ENCODE assay signal across 9 mouse cellular contexts in genomic region chr13:119631482-119632155, GRCm38 (mm10). TPM values are rescaled to one million over a fixed set of nuclear protein-coding genes. Genes with fewer than 3 reads are reported as not detected.
DNase-seq lines count a peak whose midpoint lies in the region; ATAC-seq and TF ChIP-seq lines count a peak whose summit lies in the region.
"Had no signal": no experiment of that assay in that cellular context is flagged by ENCODE, and none has a peak within 500 bp of the region (broad histone marks: within the 10 kb centered on the region; RNA-seq: fewer than 3 reads in every experiment).

No protein-coding gene starts in this region.

- peak; percentile 95 for DNase-seq in CH12.LX (ENCODE audit: extremely low read depth)
- DNase-seq in cerebellum, adult 11 months = peak; percentile 83
- DNase-seq in heart, postnatal 0 days (ENCODE audit: low spot score) = peak; percentile 85
- peak; percentile 92 to 95 for DNase-seq in kidney, postnatal 25 days
- DNase-seq in liver, embryonic 13.5 days = peak; percentile 57
- peak; percentile 89 for DNase-seq in neural tube, embryonic 10.5 days (ENCODE audit: extremely low spot score, low spot score)

- no peak for TF ChIP-seq CTCF in CH12.LX (conservative IDR thresholded peaks at IDR 0.05 in 1 of 2, IDR thresholded peaks at IDR 0.05 in 1 of 2; ENCODE audit: low read depth in 2 of 2, low read length in 2 of 2)
- TF ChIP-seq CTCF in heart, postnatal 0 days (IDR thresholded peaks at IDR 0.05; ENCODE audit: low read depth) = no peak

- H3K4me2 ChIP-seq in CH12.LX (ENCODE audit: insufficient read depth, low read depth, poor library complexity, severe bottlenecking) = peak overlapping the region; percentile 89
- peak overlapping the region; percentile 59 for H3K4me2 ChIP-seq in forebrain, embryonic 13.5 days
- H3K4me2 ChIP-seq in heart, postnatal 0 days (ENCODE audit: low read depth, low read length) = peak overlapping the region; percentile 86
- H3K4me2 ChIP-seq in liver, embryonic 13.5 days = peak overlapping the region; percentile 51
- H3K4me2 ChIP-seq in stomach, embryonic 16.5 days (ENCODE audit: low read depth, low read length) = peak overlapping the region; percentile 65

- H3K4me1 ChIP-seq in CH12.LX (ENCODE audit: control insufficient read depth in 1 of 2, insufficient read depth in 2 of 2) = 0 out of 4 replicates have a peak, but pooled peaks cover 0 to 2% of the 10 kb centered on the region in 2 experiments
- H3K4me1 ChIP-seq in forebrain, embryonic 13.5 days = no peaks in the 10 kb centered on the region
- no peaks in the 10 kb centered on the region for H3K4me1 ChIP-seq in heart, postnatal 0 days (ENCODE audit: control insufficient read depth, insufficient read depth)
- H3K4me1 ChIP-seq in liver, embryonic 13.5 days (replicated peaks) = peaks cover 2% of the 10 kb centered on the region; the same call in 1 of the 2 replicates
- H3K4me1 ChIP-seq in stomach, embryonic 16.5 days (ENCODE audit: control insufficient read depth, insufficient read depth, low read length) = no peaks in the 10 kb centered on the region

- TF ChIP-seq RAD21 in CH12.LX (IDR thresholded peaks at IDR 0.05; ENCODE audit: low read depth, low read length) = no peak

- peak; percentile 84 for TF ChIP-seq POLR2A in CH12.LX (IDR thresholded peaks at IDR 0.05; ENCODE audit: low read depth, low read length)

- H3K79me2 ChIP-seq in CH12.LX (replicated peaks; ENCODE audit: control insufficient read depth, extremely low read depth, insufficient read depth, poor library complexity, severe bottlenecking) = no peaks in the 10 kb centered on the region

- peaks cover 5% of the 10 kb centered on the region for H3K27me3 ChIP-seq in CH12.LX (replicated peaks)
- no peaks in the 10 kb centered on the region for H3K27me3 ChIP-seq in forebrain, embryonic 13.5 days
- H3K27me3 ChIP-seq in heart, postnatal 0 days (ENCODE audit: control insufficient read depth, insufficient read depth, low read length) = no peaks in the 10 kb centered on the region
- no peaks in the 10 kb centered on the region for H3K27me3 ChIP-seq in liver, embryonic 13.5 days
- no peaks in the 10 kb centered on the region for H3K27me3 ChIP-seq in stomach, embryonic 16.5 days (ENCODE audit: control insufficient read depth, insufficient read depth, low read length)
- H3K27me3 ChIP-seq: Patski had no signal

- no peak for TF ChIP-seq EP300 in CH12.LX (IDR thresholded peaks at IDR 0.05; ENCODE audit: low read length)
- no peak for TF ChIP-seq EP300 in heart, postnatal 0 days (IDR thresholded peaks at IDR 0.05; ENCODE audit: low read depth)

- 8% methylated on average over 33 of the region's 33 CpGs for WGBS in forebrain, embryonic 13.5 days
- WGBS in heart, postnatal 0 days = 4% methylated on average over 32 of the region's 33 CpGs
- 4% methylated on average over 30 of the region's 33 CpGs for WGBS in liver, embryonic 13.5 days (ENCODE audit: insufficient replicate concordance)
- WGBS in stomach, embryonic 16.5 days = 8% methylated on average over 33 of the region's 33 CpGs

- no peak overlapping the region for H3K27ac ChIP-seq in CH12.LX (ENCODE audit: insufficient read depth, low read depth)
- no peak overlapping the region for H3K27ac ChIP-seq in forebrain, embryonic 13.5 days
- no peak overlapping the region for H3K27ac ChIP-seq in heart, postnatal 0 days (ENCODE audit: low read depth)
- no peak overlapping the region for H3K27ac ChIP-seq in liver, embryonic 13.5 days
- no peak overlapping the region for H3K27ac ChIP-seq in stomach, embryonic 16.5 days (ENCODE audit: low read length)

- no peaks in the 10 kb centered on the region for H3K36me3 ChIP-seq in CH12.LX (replicated peaks in 1 of 2; ENCODE audit: control insufficient read depth in 1 of 2, insufficient read depth in 1 of 2, low read length in 1 of 2)
- H3K36me3 ChIP-seq in forebrain, embryonic 13.5 days (ENCODE audit: poor library complexity, severe bottlenecking) = no peaks in the 10 kb centered on the region
- H3K36me3 ChIP-seq in heart, postnatal 0 days (replicated peaks; ENCODE audit: control insufficient read depth, insufficient read depth, low read length) = no peaks in the 10 kb centered on the region
- H3K36me3 ChIP-seq in liver, embryonic 13.5 days = no peaks in the 10 kb centered on the region
- H3K36me3 ChIP-seq in stomach, embryonic 16.5 days (ENCODE audit: control insufficient read depth, insufficient read depth, low read length) = no peaks in the 10 kb centered on the region

- H3K4me3 ChIP-seq in CH12.LX (replicated peaks in 1 of 3; ENCODE audit: low read depth in 2 of 3, low read length in 2 of 3, poor library complexity in 1 of 3) = peak overlapping the region; percentile 53 to 62 (median 59)
- peak overlapping the region; percentile 48 for H3K4me3 ChIP-seq in forebrain, embryonic 13.5 days
- peak overlapping the region; percentile 61 for H3K4me3 ChIP-seq in heart, postnatal 0 days (ENCODE audit: low read depth, low read length)
- peak overlapping the region; percentile 44 for H3K4me3 ChIP-seq in liver, embryonic 13.5 days (replicated peaks)
- peak overlapping the region; percentile 56 for H3K4me3 ChIP-seq in stomach, embryonic 16.5 days (replicated peaks; ENCODE audit: low read length)

- H3K9me3 ChIP-seq in CH12.LX (replicated peaks; ENCODE audit: low read length) = no peaks in the 10 kb centered on the region
- H3K9me3 ChIP-seq in forebrain, embryonic 13.5 days (replicated peaks) = no peaks in the 10 kb centered on the region
- H3K9me3 ChIP-seq in heart, postnatal 0 days (replicated peaks; ENCODE audit: control insufficient read depth, low read length) = no peaks in the 10 kb centered on the region
- H3K9me3 ChIP-seq in liver, embryonic 13.5 days (replicated peaks) = no peaks in the 10 kb centered on the region
- no peaks in the 10 kb centered on the region for H3K9me3 ChIP-seq in stomach, embryonic 16.5 days (replicated peaks; ENCODE audit: control insufficient read depth, low read length)

- H3K9ac ChIP-seq in CH12.LX (ENCODE audit: insufficient read depth, low read depth) = no peak overlapping the region; the same call in 1 of the 2 replicates
- H3K9ac ChIP-seq in forebrain, embryonic 13.5 days = 0 out of 2 replicates have a peak overlapping the region, but pooled peaks have one; percentile 43
- no peak overlapping the region; the same call in 1 of the 2 replicates for H3K9ac ChIP-seq in heart, postnatal 0 days (replicated peaks; ENCODE audit: low read depth, low read length)
- no peak overlapping the region for H3K9ac ChIP-seq in liver, embryonic 13.5 days
- peak overlapping the region; percentile 67 for H3K9ac ChIP-seq in stomach, embryonic 16.5 days (ENCODE audit: low read length)

- dilution Hi-C loops in CH12.LX (cut with MboI; ENCODE audit: extremely low pct_ligation_motif_present, extremely low pct_unique_long_range_greater_than_20kb, low sequenced_read_pairs) = no loop called here

- ATAC-seq in forebrain, embryonic 13.5 days = peak; percentile 98
- peak; percentile 92 for ATAC-seq in heart, postnatal 0 days (ENCODE audit: insufficient read depth, low read depth)
- peak; percentile 83 for ATAC-seq in liver, embryonic 13.5 days (ENCODE audit: low read depth)
- peak; percentile 95 for ATAC-seq in stomach, embryonic 16.5 days (ENCODE audit: insufficient read depth, low FRiP score)
- ATAC-seq: Patski had no signal

- in situ Hi-C loops in CH12.LX (cut with MboI; ENCODE audit: low pct_ligation_motif_present, low pct_unique_long_range_greater_than_20kb, low sequenced_read_pairs) = no loop called here

TF ChIP-seq in CH12.LX, 34 proteins besides CTCF, POLR2A, EP300 and RAD21 (continues in another document):
- TF ChIP-seq USF1 (IDR thresholded peaks at IDR 0.05; ENCODE audit: low read depth, low read length) (no peak), MEF2A (IDR thresholded peaks at IDR 0.05; ENCODE audit: borderline replicate concordance, low read depth, low read length) (peak; percentile 23; the same call in 1 of the 2 replicates), JUN (IDR thresholded peaks at IDR 0.05; ENCODE audit: insufficient read depth, low read depth, low read length) (0 out of 2 replicates have a peak, but pooled peaks have one; percentile 37), TCF12 (IDR thresholded peaks at IDR 0.05; ENCODE audit: low read depth, low read length) (peak; percentile 82), IRF4 (IDR thresholded peaks at IDR 0.05; ENCODE audit: low read depth, low read length) (peak; percentile 25; the same call in 1 of the 2 replicates), PAX5 (IDR thresholded peaks at IDR 0.05; ENCODE audit: low read length) (no peak), USF2 (conservative IDR thresholded peaks at IDR 0.05; ENCODE audit: low read depth, low read length) (no peak), NRF1 (IDR thresholded peaks at IDR 0.05; ENCODE audit: low read depth, low read length) (no peak; the same call in 1 of the 2 replicates), CHD1 (IDR thresholded peaks at IDR 0.05; ENCODE audit: low read depth, low read length) (no peak), E2F4 (IDR thresholded peaks at IDR 0.05; ENCODE audit: insufficient replicate concordance, low read depth, low read length) (no peak), SIN3A (IDR thresholded peaks at IDR 0.05; ENCODE audit: low read length) (no peak), ZC3H11A (IDR thresholded peaks at IDR 0.05; ENCODE audit: low read depth, low read length) (no peak), POLR2AphosphoS2 (IDR thresholded peaks at IDR 0.05; ENCODE audit: low read depth, low read length) (peak; percentile 62; the same call in 1 of the 2 replicates)

RNA-seq across cellular contexts. Expression of gene Ccl28, which starts 8.0 kb away (rescaled TPM):
- total RNA-seq in CH12.LX (2012; rRNA removed) = 0.04 TPM in 2 replicates
- total RNA-seq in CH12.LX (2014; rRNA removed) = 0.22 and 0.27 TPM in 2 replicates
- 0.10 and 0.11 TPM in 2 replicates for polyA plus RNA-seq in CH12.LX (2012; ENCODE audit: insufficient read length, low read depth)
- 0.28 and 0.44 TPM in 2 replicates for polyA plus RNA-seq in forebrain, embryonic 13.5 days (2015; fragmentation: Nextera tagmentation; extraction: Ambion mirVana)
- total RNA-seq in heart, postnatal 0 days (2014; rRNA removed; ENCODE audit: low replicate concordance) = not detected in 2 replicates
- polyA plus RNA-seq in heart, postnatal 0 days (2015; fragmentation: Nextera tagmentation; extraction: Ambion mirVana) = 0.05 TPM in 1 of 2 replicates, not detected in the other
- not detected in 2 replicates for polyA plus RNA-seq in liver, embryonic 13.5 days (2015; fragmentation: Nextera tagmentation; extraction: Ambion mirVana)
- polyA plus RNA-seq in stomach, embryonic 16.5 days (2015; fragmentation: Nextera tagmentation; extraction: Ambion mirVana) = 0.08 and 0.19 TPM in 2 replicates

RNA-seq across cellular contexts. Expression of gene Hmgcs1, which starts 58.6 kb away (rescaled TPM):
- 57.6 and 61.2 TPM in 2 replicates for total RNA-seq in CH12.LX (2012; rRNA removed)
- total RNA-seq in CH12.LX (2014; rRNA removed) = 175 and 225 TPM in 2 replicates
- polyA plus RNA-seq in CH12.LX (2012; ENCODE audit: insufficient read length, low read depth) = 105 and 119 TPM in 2 replicates
- 322 and 362 TPM in 2 replicates for polyA plus RNA-seq in forebrain, embryonic 13.5 days (2015; fragmentation: Nextera tagmentation; extraction: Ambion mirVana)
- 39.0 and 42.6 TPM in 2 replicates for total RNA-seq in heart, postnatal 0 days (2014; rRNA removed; ENCODE audit: low replicate concordance)
- 61.1 and 66.2 TPM in 2 replicates for polyA plus RNA-seq in heart, postnatal 0 days (2015; fragmentation: Nextera tagmentation; extraction: Ambion mirVana)
- 101 and 140 TPM in 2 replicates for polyA plus RNA-seq in liver, embryonic 13.5 days (2015; fragmentation: Nextera tagmentation; extraction: Ambion mirVana)
- 209 and 223 TPM in 2 replicates for polyA plus RNA-seq in stomach, embryonic 16.5 days (2015; fragmentation: Nextera tagmentation; extraction: Ambion mirVana)

Comparison
In these comparisons a context has a peak if more than half of its experiments do, and no peak if none do; other contexts are left out.
1. H3K9ac ChIP-seq: peak in forebrain, embryonic 13.5 days (single experiment) and stomach, embryonic 16.5 days (single experiment); none in CH12.LX (single experiment), heart, postnatal 0 days (single experiment) and liver, embryonic 13.5 days (single experiment).
2. Peak in every context shown above with its lines, with median percentiles within 50 percentile points of each other: DNase-seq, H3K4me2 ChIP-seq, H3K4me3 ChIP-seq and ATAC-seq.